Mouse (Mus musculus) midbrain, embryonic 11.5 days (tissue): ENCODE results near the gene Twf2. TPM values are rescaled to one million over a fixed set of nuclear protein-coding genes. Genes with fewer than 3 reads are reported as not detected.

ENCODE experiments used
- ATAC-seq: fragments of 200-750 bp; cut with Nextera tagmentation; 2 replicates; pipeline ENCODE4 v1.8.0; 2017; ENCODE audit warnings: moderate TSS enrichment, moderate library complexity; ENCODE audit not compliant: low FRiP score
- DNase-seq: peaks from one replicate; pipeline ENCODE4 v3.0.0; 2015; ENCODE audit warnings: low spot score; ENCODE audit errors: missing footprints
- H3K27ac ChIP-seq: fragments of 300-500 bp; sonication (generic); 2 replicates; pipeline ENCODE4 v1.5.1; 2014; ENCODE audit warnings: low read depth, low read length
- H3K27me3 ChIP-seq: fragments of 300-500 bp; sonication (generic); 2 replicates; pipeline ENCODE4 v1.6.1; 2014; ENCODE audit warnings: mild to moderate bottlenecking, low read length, moderate library complexity, mixed read lengths; ENCODE audit not compliant: control insufficient read depth, insufficient read depth
- H3K36me3 ChIP-seq: fragments of 300-500 bp; sonication (generic); 2 replicates; pipeline ENCODE4 v1.6.1; 2014; ENCODE audit warnings: mild to moderate bottlenecking, low read length, moderate library complexity, mixed read lengths; ENCODE audit not compliant: control insufficient read depth, insufficient read depth
- H3K4me1 ChIP-seq: fragments of 300-500 bp; sonication (generic); 2 replicates; pipeline ENCODE4 v1.6.1; 2014; ENCODE audit warnings: low read length; ENCODE audit not compliant: control insufficient read depth, insufficient read depth
- H3K4me2 ChIP-seq: fragments of 300-500 bp; sonication (generic); 2 replicates; pipeline ENCODE4 v1.6.1; 2014; ENCODE audit warnings: mild to moderate bottlenecking, moderate library complexity
- H3K4me3 ChIP-seq: fragments of 300-500 bp; sonication (generic); 2 replicates; pipeline ENCODE4 v1.5.1; 2014; ENCODE audit warnings: low read depth, low read length
- H3K9ac ChIP-seq: fragments of 300-500 bp; sonication (generic); 2 replicates; pipeline ENCODE4 v1.6.1; 2014; ENCODE audit warnings: low read length
- H3K9me3 ChIP-seq: fragments of 300-500 bp; sonication (generic); 2 replicates; pipeline ENCODE4 v1.6.1; 2016; ENCODE audit warnings: low read length; ENCODE audit not compliant: control insufficient read depth
- WGBS: fragments of 180-500 bp; shearing (Covaris S2); extraction: QIAGEN DNeasy Blood & Tissue Kit; methylation state at CpG from one replicate; pipeline ENCODE4 v1.1.7; 2014; 5-methylcytosine and 5-hydroxymethylcytosine counted together
- polyA plus RNA-seq: library from polyadenylated mRNA; unstranded; fragments of >200 nt; fragmentation: Nextera tagmentation; extraction: Ambion mirVana; gene quantifications from 2 replicates; pipeline ENCODE4 v1.2.1, GENCODE M21; 2014

The Twf2 gene
- polyA plus RNA-seq, 1 experiment from 2014 or later: 61.4 TPM

GRCm38 (mm10) chr9:106227790-106228429 lies 25.0 kb downstream of the Twf2 start:
- no peak overlapping the region for H3K9ac ChIP-seq
- H3K4me1 ChIP-seq: peaks cover 5% of the 10 kb centered on the region; the same call in 1 of the 2 replicates
- no peak for DNase-seq
- WGBS: 70% methylated on average over 8 of the region's 8 CpGs
- H3K27me3 ChIP-seq: peaks cover 6% of the 10 kb centered on the region; the same call in 1 of the 2 replicates
- ATAC-seq: no peak
- peaks cover 1% of the 10 kb centered on the region; the same call in 1 of the 2 replicates for H3K36me3 ChIP-seq
- no peaks in the 10 kb centered on the region for H3K9me3 ChIP-seq
- H3K27ac ChIP-seq: no peak overlapping the region
- no peak overlapping the region for H3K4me2 ChIP-seq
- no peak overlapping the region for H3K4me3 ChIP-seq

GRCm38 (mm10) chr9:106230051-106230733 lies 27.3 kb downstream of the Twf2 start:
- no peak overlapping the region for H3K4me2 ChIP-seq
- ATAC-seq: no peak
- peaks cover 5% of the 10 kb centered on the region; the same call in 1 of the 2 replicates for H3K4me1 ChIP-seq
- WGBS: 87% methylated on average over 9 of the region's 9 CpGs
- H3K27me3 ChIP-seq: peaks cover 6% of the 10 kb centered on the region; the same call in 1 of the 2 replicates
- H3K9me3 ChIP-seq: no peaks in the 10 kb centered on the region
- no peak for DNase-seq
- peaks cover 7% of the 10 kb centered on the region; the same call in 1 of the 2 replicates for H3K36me3 ChIP-seq
- H3K9ac ChIP-seq: no peak overlapping the region
- no peak overlapping the region for H3K27ac ChIP-seq
- no peak overlapping the region for H3K4me3 ChIP-seq

GRCm38 (mm10) chr9:106230734-106231106 lies 27.8 kb downstream of the Twf2 start:
- H3K9ac ChIP-seq: no peak overlapping the region
- no peaks in the 10 kb centered on the region for H3K9me3 ChIP-seq
- H3K4me2 ChIP-seq: no peak overlapping the region
- H3K27me3 ChIP-seq: peaks cover 3% of the 10 kb centered on the region; the same call in 1 of the 2 replicates
- DNase-seq: no peak
- 65% methylated on average over 3 of the region's 3 CpGs for WGBS
- no peak for ATAC-seq
- H3K4me3 ChIP-seq: no peak overlapping the region
- H3K36me3 ChIP-seq: peaks cover 12% of the 10 kb centered on the region; the same call in 1 of the 2 replicates
- H3K27ac ChIP-seq: no peak overlapping the region
- H3K4me1 ChIP-seq: peaks cover 5% of the 10 kb centered on the region; the same call in 1 of the 2 replicates

- Histone ChIP-seq H3K27ac (no peak overlapping the region), H3K9ac (no peak overlapping the region), H3K4me3 (no peak overlapping the region), H3K9me3 (no peaks in the 10 kb centered on the region), H3K27me3 (no peaks in the 10 kb centered on the region), H3K4me2 (no peak overlapping the region), H3K4me1 (0 out of 2 replicates have a peak, but pooled peaks cover 2% of the 10 kb centered on the region), H3K36me3 (peaks cover 12% of the 10 kb centered on the region; the same call in 1 of the 2 replicates)
- ATAC-seq (no peak), DNase-seq (no peak)
- 82% methylated on average over 7 of the region's 7 CpGs for WGBS
Measured at GRCm38 (mm10) chr9:106231220-106231619, 28.3 kb downstream of the Twf2 start.

- Histone ChIP-seq H3K4me2 (no peak overlapping the region), H3K4me1 (no peaks in the 10 kb centered on the region), H3K27ac (no peak overlapping the region), H3K9ac (no peak overlapping the region), H3K9me3 (no peaks in the 10 kb centered on the region), H3K27me3 (no peaks in the 10 kb centered on the region), H3K36me3 (peaks cover 14% of the 10 kb centered on the region), H3K4me3 (no peak overlapping the region)
- ATAC-seq (no peak), DNase-seq (no peak)
- WGBS: 88% methylated on average over 4 of the region's 4 CpGs
Measured at GRCm38 (mm10) chr9:106231816-106232215, 28.9 kb downstream of the Twf2 start.

- peaks cover 14% of the 10 kb centered on the region for H3K36me3 ChIP-seq
- no peak for ATAC-seq
- no peak overlapping the region for H3K4me3 ChIP-seq
- no peak overlapping the region for H3K4me2 ChIP-seq
- no peak for DNase-seq
- H3K4me1 ChIP-seq: no peaks in the 10 kb centered on the region
- H3K9me3 ChIP-seq: no peaks in the 10 kb centered on the region
- H3K9ac ChIP-seq: no peak overlapping the region
- H3K27ac ChIP-seq: no peak overlapping the region
- 93% methylated on average over 3 of the region's 3 CpGs for WGBS
- no peaks in the 10 kb centered on the region for H3K27me3 ChIP-seq
Measured at GRCm38 (mm10) chr9:106232956-106233355, 30.0 kb downstream of the Twf2 start.

GRCm38 (mm10) chr9:106233953-106234352 lies 31.0 kb downstream of the Twf2 start:
- DNase-seq: no peak
- peaks cover 17% of the 10 kb centered on the region for H3K36me3 ChIP-seq
- H3K4me1 ChIP-seq: no peaks in the 10 kb centered on the region
- 83% methylated on average over 6 of the region's 6 CpGs for WGBS
- H3K9ac ChIP-seq: no peak overlapping the region
- no peak overlapping the region for H3K4me3 ChIP-seq
- no peak overlapping the region for H3K27ac ChIP-seq
- no peaks in the 10 kb centered on the region for H3K9me3 ChIP-seq
- no peak overlapping the region for H3K4me2 ChIP-seq
- no peak for ATAC-seq
- no peaks in the 10 kb centered on the region for H3K27me3 ChIP-seq

GRCm38 (mm10) chr9:106235194-106235830 lies 32.4 kb downstream of the Twf2 start:
- no peak for ATAC-seq

More at GRCm38 (mm10) chr9:106235194-106235830, 32.4 kb downstream of the Twf2 start:
- no peaks in the 10 kb centered on the region for H3K27me3 ChIP-seq
- H3K9me3 ChIP-seq: no peaks in the 10 kb centered on the region
- DNase-seq: no peak
- no peak overlapping the region for H3K27ac ChIP-seq
- WGBS: 93% methylated on average over 23 of the region's 23 CpGs
- peaks cover 24% of the 10 kb centered on the region for H3K36me3 ChIP-seq
- no peak overlapping the region for H3K4me2 ChIP-seq
- H3K4me1 ChIP-seq: no peaks in the 10 kb centered on the region
- H3K9ac ChIP-seq: no peak overlapping the region
- no peak overlapping the region for H3K4me3 ChIP-seq
